Mouse (Mus musculus) retina, postnatal 1 day (tissue): ENCODE measurements around the gene Abhd6.
A peak's percentile ranks its signal among the peaks of the same experiment; 100 is the strongest.

Experiments
- DNase-seq: peaks from one replicate; pipeline ENCODE4 v3.0.0-alpha.2; 2012

Abhd6 gene

GRCm38 (mm10) chr14:8032087-8032944 is 29.6 kb downstream of the Abhd6 start:
- DNase-seq: peak; percentile 44

GRCm38 (mm10) chr14:8034561-8034960 is 31.9 kb downstream of the Abhd6 start:
- DNase-seq: no peak

DNA sequence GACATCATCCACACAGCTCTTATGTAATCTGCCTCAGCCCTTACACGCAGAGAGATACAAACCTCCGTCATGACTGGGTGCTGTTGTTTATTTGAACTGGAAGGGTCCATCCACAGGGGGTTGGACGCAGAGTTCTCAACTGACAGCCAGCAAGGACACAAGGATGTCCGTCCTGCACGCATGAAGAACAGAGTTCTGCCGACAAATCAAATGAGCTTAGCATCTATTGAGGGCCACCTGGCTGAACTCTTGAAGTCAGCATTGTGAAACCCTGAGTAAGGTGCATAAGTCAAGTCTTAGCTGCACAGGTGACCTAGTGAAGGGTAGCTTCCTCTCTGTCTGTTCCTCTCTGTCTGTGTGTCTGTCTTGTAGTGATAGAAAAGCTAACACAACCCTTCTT is 33.2 kb downstream of the Abhd6 start:
- no peak for DNase-seq

DNA sequence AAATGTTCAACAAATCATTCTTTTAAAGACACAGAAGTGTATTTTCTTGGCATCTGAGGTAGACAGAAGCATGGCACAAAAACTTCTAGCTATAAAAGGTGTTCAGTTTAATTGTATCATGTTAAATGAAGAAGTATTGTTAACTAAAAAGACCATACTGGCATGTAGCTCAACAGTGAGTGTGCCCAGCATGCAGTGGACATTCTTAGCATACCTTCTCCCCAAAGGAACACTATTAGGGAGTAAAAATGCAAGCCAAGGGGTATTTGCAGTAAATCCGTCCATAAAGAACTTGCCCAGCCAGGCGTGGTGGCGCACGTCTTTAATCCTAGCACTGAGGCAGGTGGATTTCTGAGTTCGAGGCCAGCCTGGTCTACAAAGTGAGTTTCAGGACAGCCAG is 33.7 kb downstream of the Abhd6 start:
- DNase-seq: no peak

DNA sequence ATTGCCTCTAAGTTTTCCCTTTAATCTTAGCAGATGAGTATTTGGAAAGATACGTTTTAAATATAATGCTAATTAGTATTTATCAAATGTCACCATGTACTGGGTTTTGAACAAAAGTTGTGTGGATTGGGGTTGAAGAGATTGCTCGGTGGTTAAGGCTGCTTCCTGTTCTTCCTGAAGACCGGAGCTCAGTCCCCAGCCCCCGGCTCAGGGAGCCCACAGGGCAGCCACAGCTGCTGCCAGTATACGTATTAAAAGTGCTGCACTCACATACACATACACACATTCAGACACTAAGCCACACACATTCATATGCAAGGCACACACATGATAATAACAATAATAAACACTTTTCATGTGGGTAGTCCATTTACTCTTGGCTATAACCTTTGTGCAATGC is 35.4 kb downstream of the Abhd6 start:
- no peak for DNase-seq

DNA sequence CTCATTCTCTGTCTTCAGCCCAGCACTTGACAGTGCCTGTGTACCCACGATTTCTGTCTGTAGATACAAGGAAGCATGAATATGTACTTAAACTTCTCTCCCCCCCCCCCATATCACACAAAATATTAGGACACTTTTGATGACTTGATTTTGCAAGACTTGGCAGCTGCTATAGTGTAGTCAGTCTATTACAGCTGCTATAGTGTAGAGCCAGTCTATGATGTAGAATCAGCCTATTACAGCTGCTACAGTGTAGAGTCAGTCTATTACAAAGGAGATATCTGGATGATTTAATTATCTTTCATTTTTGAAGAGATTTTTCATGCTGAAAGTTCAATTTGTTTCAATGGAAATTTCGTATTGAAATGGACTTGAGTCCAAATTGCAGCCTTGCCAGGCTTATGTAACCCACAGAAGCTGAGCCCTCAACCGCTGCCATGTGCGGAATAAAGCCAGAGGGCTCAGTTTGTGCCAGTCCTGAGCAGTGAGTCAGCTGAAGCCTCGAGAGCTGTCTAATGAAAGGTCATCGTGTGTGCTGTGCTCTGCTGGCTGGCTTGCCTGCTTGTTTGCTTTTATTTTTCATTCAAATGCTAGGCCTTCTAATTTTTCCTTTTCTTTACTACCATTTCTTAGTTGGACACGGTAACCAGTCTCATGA is 36.2 kb downstream of the Abhd6 start:
- DNase-seq: no peak

- DNase-seq: no peak
Observed at GRCm38 (mm10) chr14:8040179-8040578, 37.5 kb downstream of the Abhd6 start.

DNA sequence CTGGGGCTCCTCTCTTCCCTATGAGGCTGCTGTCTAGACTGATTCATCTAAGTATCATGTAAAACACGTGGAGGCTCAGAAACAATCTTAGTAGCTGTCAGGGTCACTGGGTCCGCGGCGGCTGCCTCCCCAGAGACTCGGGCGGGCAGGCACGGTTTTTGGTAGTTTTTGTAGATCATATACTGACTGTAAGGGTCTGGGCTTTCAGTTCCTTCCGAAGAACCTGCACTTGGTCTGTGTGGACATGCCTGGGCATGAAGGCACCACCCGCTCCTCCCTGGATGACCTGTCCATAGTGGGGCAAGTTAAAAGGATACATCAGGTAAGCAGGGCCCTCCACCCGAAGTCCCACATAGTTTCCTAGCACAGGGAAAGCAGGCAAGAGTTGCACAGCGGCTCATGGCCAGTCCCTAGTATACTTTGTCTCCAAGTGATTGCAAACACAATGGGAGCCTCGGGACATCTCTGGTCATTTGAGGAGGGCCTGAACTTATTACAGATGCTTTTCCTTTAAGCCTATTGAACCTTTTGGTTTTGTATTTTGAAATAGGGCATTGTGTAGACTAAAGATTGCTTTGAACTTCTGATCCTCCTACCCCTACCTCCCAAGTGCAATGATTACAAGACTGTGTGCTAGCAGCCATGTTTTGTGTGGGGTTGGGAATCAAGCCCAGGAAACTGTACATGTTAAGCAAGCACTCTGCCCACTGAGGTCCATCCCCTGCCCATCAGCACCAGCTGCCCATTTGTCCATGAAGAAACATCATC is 38.4 kb downstream of the Abhd6 start:
- no peak for DNase-seq

- DNase-seq: no peak
Observed at GRCm38 (mm10) chr14:8042120-8042519, 39.4 kb downstream of the Abhd6 start.

GRCm38 (mm10) chr14:8042577-8042976 is 39.9 kb downstream of the Abhd6 start:
- DNase-seq: no peak

DNA sequence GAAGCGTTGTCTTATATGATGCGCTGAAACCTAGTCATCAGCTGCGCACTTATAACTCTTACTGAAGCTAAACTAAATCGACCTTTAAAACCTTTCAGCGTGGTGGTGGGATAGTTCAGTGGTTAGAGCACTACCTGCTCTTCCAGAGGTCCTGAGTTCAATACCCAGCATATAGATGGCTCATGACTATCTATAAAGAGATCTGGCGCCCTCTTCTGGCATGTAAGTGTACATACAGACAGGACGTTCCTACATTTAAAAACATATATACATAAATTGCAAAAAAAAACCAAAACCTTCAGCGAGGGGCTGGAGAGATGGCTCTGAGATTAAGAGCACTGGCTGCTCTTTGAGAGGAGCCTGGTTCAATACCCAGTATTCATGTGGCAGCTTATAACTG is 41.6 kb downstream of the Abhd6 start:
- peak; percentile 60 for DNase-seq

DNA sequence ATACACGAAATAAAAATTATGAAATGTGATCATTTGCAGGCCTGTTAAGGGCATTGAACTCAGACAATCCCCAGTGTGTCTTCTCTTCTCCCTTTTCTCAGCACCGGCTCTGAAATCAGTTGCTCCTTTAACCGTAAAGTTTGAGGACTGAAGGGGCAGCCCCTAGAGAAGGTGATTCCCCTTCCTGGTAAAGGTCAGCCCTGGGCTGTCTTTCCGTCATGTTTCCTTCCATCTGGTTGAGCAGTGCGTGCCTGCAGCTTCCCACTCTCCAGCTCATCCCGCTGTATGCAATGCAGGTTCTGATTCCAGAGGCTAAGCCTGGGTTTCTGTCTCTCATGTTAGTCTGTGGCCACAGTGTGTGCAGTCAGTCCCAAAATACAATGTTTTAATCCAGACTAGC is 42.1 kb downstream of the Abhd6 start:
- DNase-seq: no peak

GRCm38 (mm10) chr14:8045187-8045846 is 42.6 kb downstream of the Abhd6 start:
- DNase-seq: no peak

- no peak for DNase-seq
Observed at GRCm38 (mm10) chr14:8046839-8047238, 44.1 kb downstream of the Abhd6 start.

GRCm38 (mm10) chr14:8049334-8049733 is 46.6 kb downstream of the Abhd6 start:
- DNase-seq: no peak

DNA sequence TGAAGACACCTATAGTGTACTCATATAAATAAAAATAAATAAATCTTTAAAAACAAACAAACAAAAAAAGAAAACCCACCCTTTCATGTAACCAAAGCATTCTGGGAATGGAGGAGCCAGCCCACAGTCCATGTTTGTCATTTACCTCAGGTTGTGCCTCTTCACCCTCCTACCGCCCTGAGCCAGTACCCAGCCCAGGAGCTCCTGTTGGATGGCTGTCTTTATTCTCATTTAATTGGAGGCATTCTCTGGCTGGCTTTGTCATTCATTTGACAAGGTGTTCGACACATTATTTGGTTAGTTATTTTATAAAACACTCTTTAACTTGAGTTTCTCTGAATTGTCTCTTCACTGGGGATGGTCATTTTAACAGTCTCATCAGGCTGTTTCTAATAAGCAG is 49.2 kb downstream of the Abhd6 start:
- DNase-seq: no peak

DNA sequence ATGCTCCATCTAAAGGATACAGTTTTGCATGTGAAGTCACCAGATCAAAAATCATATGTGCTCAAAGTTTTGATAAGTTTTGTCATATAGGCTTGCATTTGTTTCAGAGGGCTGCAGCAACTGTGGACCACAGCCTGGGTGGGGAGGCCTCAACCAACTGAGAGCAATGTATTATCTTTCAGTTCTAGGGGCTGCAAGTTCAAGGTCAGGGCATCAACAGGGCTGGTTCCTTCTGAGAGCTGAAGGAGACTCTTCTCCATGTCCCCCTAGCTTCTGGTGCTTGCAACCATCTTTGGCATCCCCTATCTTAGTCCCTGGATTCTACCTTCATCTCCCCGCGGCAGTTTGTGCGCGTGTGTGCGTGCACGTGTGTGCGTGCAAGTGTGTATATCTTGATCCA is 50.0 kb downstream of the Abhd6 start:
- DNase-seq: no peak

DNA sequence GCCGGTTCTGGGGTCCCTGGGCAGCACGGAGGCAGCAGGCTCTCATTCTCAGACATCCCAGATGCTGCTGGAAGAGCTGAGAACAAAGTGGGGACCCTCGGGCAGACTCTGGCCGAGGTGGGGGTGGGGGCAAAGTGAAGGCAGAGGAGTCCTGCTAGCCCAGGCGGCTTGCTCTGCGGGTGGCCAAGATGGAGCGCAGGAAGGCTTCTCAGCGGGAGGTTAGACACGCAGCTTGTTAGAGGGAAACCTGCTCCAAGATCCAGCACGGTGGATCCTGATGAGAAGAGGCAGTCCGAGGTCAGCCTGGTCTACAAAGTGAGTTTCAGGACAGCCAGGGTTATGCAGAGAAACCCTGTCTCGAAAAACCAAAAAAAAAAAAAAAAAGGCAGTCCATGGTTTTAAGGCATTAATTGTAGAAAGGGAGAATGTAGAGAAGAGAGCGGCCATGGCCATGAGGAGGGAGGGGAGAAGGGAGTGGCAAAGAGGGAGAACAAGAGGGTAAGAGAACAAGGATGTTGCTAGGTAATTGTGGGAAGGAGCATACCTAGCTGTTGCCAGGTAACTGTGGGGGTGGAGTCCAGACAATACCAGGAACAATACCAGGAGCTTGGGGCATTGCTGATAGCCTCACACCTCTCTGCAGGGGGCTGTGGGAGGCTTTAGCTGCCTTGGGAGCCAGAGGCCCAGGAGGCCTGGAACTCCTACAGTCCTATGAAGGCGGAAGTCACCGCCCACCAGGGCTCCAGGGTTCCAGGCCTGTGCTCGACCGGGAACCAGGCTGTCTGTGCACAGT is 51.8 kb downstream of the Abhd6 start:
- peak; percentile 29 for DNase-seq

DNA sequence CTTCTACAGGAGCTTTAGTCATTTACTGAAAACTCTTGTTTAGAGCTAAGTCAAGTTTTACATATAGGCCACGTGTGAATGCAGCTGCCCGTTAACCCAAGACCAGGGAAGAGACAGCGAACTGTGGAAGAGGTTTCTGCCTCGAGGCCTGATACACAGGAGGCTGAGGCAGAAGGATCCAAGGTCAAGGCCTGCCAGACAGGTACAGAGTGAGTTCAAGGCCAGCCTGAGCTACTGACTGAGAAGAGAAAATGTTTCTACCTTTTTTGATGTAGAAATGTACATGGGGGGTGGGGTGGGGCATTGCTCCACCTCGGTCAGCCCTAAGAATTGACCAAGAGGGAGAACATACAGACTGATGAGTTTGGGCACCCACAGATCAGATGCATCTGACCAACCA is 53.4 kb downstream of the Abhd6 start:
- no peak for DNase-seq

DNA sequence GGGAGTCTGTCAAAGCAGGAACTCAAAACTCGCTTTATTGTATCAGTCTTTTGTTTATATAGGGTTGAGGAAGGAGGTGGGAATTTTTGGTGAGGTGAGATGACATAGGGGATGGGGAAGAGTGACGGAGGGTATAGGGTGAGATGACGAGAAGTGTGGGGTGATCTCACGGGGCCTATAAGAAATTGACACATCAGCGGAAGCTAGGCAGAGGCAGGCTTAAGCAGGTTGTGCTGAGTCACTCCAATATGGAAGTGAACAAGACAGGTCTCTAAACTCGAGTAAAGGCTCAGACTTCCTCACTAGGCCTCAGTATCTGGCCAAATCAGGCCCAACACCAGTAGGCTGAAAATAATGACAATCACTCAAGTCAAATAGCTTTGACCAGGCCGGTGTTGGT is 57.2 kb downstream of the Abhd6 start:
- no peak for DNase-seq

- peak; percentile 14 for DNase-seq
Observed at GRCm38 (mm10) chr14:8062076-8062475, 59.4 kb downstream of the Abhd6 start.
